Mouse (Mus musculus) hindbrain, embryonic 14.5 days (tissue): ENCODE measurements at regions not wholly inside any gene's neighbourhood (a gene's known extent, or its start where the extent isn't known, plus 50 kb on each side); places are given as distances from the start of the nearest gene placed in this dataset.

Experiments
- ATAC-seq: fragments of 200-750 bp; cut with Nextera tagmentation; 2 replicates; pipeline ENCODE4 v1.8.0; 2017; ENCODE audit warnings: moderate number of reproducible peaks, mild to moderate bottlenecking, moderate TSS enrichment, moderate library complexity; ENCODE audit not compliant: low FRiP score
- DNase-seq: peaks from one replicate; pipeline ENCODE4 v3.0.0-alpha.2; 2015; ENCODE audit warnings: low spot score
- H3K27ac ChIP-seq: fragments of 300-500 bp; sonication (generic); 2 replicates; pipeline ENCODE4 v1.5.1; 2014; ENCODE audit warnings: mild to moderate bottlenecking, moderate library complexity
- H3K27me3 ChIP-seq: fragments of 300-500 bp; sonication (generic); 2 replicates; pipeline ENCODE4 v1.6.1; 2014; ENCODE audit warnings: mild to moderate bottlenecking, low read length, mixed read lengths; ENCODE audit not compliant: control insufficient read depth, insufficient read depth
- H3K36me3 ChIP-seq: fragments of 300-500 bp; sonication (generic); replicated peaks from 2 replicates; pipeline ENCODE4 v1.6.1; 2014; ENCODE audit not compliant: control insufficient read depth, insufficient read depth
- H3K4me1 ChIP-seq: fragments of 300-500 bp; sonication (generic); replicated peaks from 2 replicates; pipeline ENCODE4 v1.6.1; 2014; ENCODE audit warnings: antibody characterized with exemption, low read length, mixed read lengths; ENCODE audit not compliant: control insufficient read depth, insufficient read depth
- H3K4me2 ChIP-seq: fragments of 300-500 bp; sonication (generic); replicated peaks from 2 replicates; pipeline ENCODE4 v1.6.1; 2014; ENCODE audit warnings: mild to moderate bottlenecking, moderate library complexity
- H3K4me3 ChIP-seq: fragments of 300-500 bp; sonication (generic); replicated peaks from 2 replicates; pipeline ENCODE4 v1.5.1; 2014; ENCODE audit warnings: mild to moderate bottlenecking, low read length
- H3K9ac ChIP-seq: fragments of 300-500 bp; sonication (generic); 2 replicates; pipeline ENCODE4 v1.6.1; 2014
- H3K9me3 ChIP-seq: fragments of 300-500 bp; sonication (generic); 2 replicates; pipeline ENCODE4 v1.6.1; 2016; ENCODE audit warnings: low read length; ENCODE audit not compliant: control insufficient read depth
- WGBS: fragments of 180-500 bp; shearing (Covaris S2); extraction: QIAGEN DNeasy Blood & Tissue Kit; methylation state at CpG from one replicate; pipeline ENCODE4 v1.1.7; 2014; 5-methylcytosine and 5-hydroxymethylcytosine counted together

- no peaks in the 10 kb centered on the region for H3K27me3 ChIP-seq
- ATAC-seq, result no peak
- no peaks in the 10 kb centered on the region for H3K4me1 ChIP-seq
- H3K27ac ChIP-seq, result no peak overlapping the region
- 72% methylated on average over 9 of the region's 9 CpGs for WGBS
- DNase-seq, result no peak
- H3K9ac ChIP-seq, result no peak overlapping the region
- no peaks in the 10 kb centered on the region for H3K9me3 ChIP-seq
- H3K4me2 ChIP-seq, result no peak overlapping the region
- no peak overlapping the region for H3K4me3 ChIP-seq
- H3K36me3 ChIP-seq, result no peaks in the 10 kb centered on the region
Measured at GRCm38 (mm10) chr17:88306325-88306724, 134.2 kb upstream of the Foxn2 start.

GRCm38 (mm10) chr17:88307082-88307481 is 133.4 kb upstream of the Foxn2 start:
- H3K27ac ChIP-seq, result no peak overlapping the region
- H3K9me3 ChIP-seq, result no peaks in the 10 kb centered on the region
- H3K27me3 ChIP-seq, result no peaks in the 10 kb centered on the region
- no peak overlapping the region for H3K4me2 ChIP-seq
- H3K36me3 ChIP-seq, result no peaks in the 10 kb centered on the region
- no peak overlapping the region for H3K4me3 ChIP-seq
- H3K9ac ChIP-seq, result no peak overlapping the region
- 52% methylated on average over 4 of the region's 4 CpGs for WGBS
- ATAC-seq, result no peak
- H3K4me1 ChIP-seq, result no peaks in the 10 kb centered on the region
- DNase-seq, result no peak

- Histone ChIP-seq H3K27ac (no peak overlapping the region), H3K9me3 (0 out of 2 replicates have a peak, but pooled peaks cover under 1% of the 10 kb centered on the region), H3K4me2 (no peak overlapping the region), H3K4me1 (no peaks in the 10 kb centered on the region), H3K36me3 (no peaks in the 10 kb centered on the region), H3K9ac (no peak overlapping the region), H3K4me3 (no peak overlapping the region), H3K27me3 (no peaks in the 10 kb centered on the region)
- DNase-seq (no peak), ATAC-seq (no peak)
- 93% methylated on average over 9 of the region's 9 CpGs for WGBS
Measured at GRCm38 (mm10) chr17:88307826-88308225, 132.7 kb upstream of the Foxn2 start.

GRCm38 (mm10) chr17:88312876-88313275 is 127.6 kb upstream of the Foxn2 start:
- Histone ChIP-seq H3K4me3 (no peak overlapping the region), H3K9me3 (0 out of 2 replicates have a peak, but pooled peaks cover 2% of the 10 kb centered on the region), H3K36me3 (no peaks in the 10 kb centered on the region), H3K27ac (no peak overlapping the region), H3K9ac (no peak overlapping the region), H3K4me2 (no peak overlapping the region), H3K4me1 (no peaks in the 10 kb centered on the region), H3K27me3 (no peaks in the 10 kb centered on the region)
- 86% methylated on average over 2 of the region's 2 CpGs for WGBS
- DNase-seq (no peak), ATAC-seq (no peak)

GRCm38 (mm10) chr17:88316213-88316967 is 124.1 kb upstream of the Foxn2 start:
- ATAC-seq, result peak; percentile 87
- no peak overlapping the region for H3K4me3 ChIP-seq
- H3K4me1 ChIP-seq, result no peaks in the 10 kb centered on the region
- H3K27me3 ChIP-seq, result no peaks in the 10 kb centered on the region
- H3K9ac ChIP-seq, result no peak overlapping the region
- 52% methylated on average over 15 of the region's 15 CpGs for WGBS
- peak; percentile 37 for DNase-seq
- H3K4me2 ChIP-seq, result no peak overlapping the region
- H3K36me3 ChIP-seq, result no peaks in the 10 kb centered on the region
- H3K9me3 ChIP-seq, result 0 out of 2 replicates have a peak, but pooled peaks cover 2% of the 10 kb centered on the region
- H3K27ac ChIP-seq, result 0 out of 2 replicates have a peak overlapping the region, but pooled peaks have one; percentile 36

- no peak overlapping the region for H3K27ac ChIP-seq
- H3K36me3 ChIP-seq, result no peaks in the 10 kb centered on the region
- H3K9ac ChIP-seq, result no peak overlapping the region
- H3K4me1 ChIP-seq, result no peaks in the 10 kb centered on the region
- H3K4me3 ChIP-seq, result no peak overlapping the region
- no peak overlapping the region for H3K4me2 ChIP-seq
- peaks cover 5% of the 10 kb centered on the region for H3K27me3 ChIP-seq
- 0 out of 2 replicates have a peak, but pooled peaks cover 2% of the 10 kb centered on the region for H3K9me3 ChIP-seq
- no peak for ATAC-seq
- DNase-seq, result no peak
- WGBS, result 73% methylated on average over 5 of the region's 5 CpGs
Measured at GRCm38 (mm10) chr17:88317311-88317710, 123.2 kb upstream of the Foxn2 start.

GRCm38 (mm10) chr17:88317806-88318205 is 122.7 kb upstream of the Foxn2 start:
- no peaks in the 10 kb centered on the region for H3K36me3 ChIP-seq
- no peak overlapping the region for H3K27ac ChIP-seq
- H3K27me3 ChIP-seq, result peaks cover 10% of the 10 kb centered on the region
- WGBS, result 89% methylated on average over 7 of the region's 7 CpGs
- ATAC-seq, result no peak
- H3K4me2 ChIP-seq, result no peak overlapping the region
- no peak for DNase-seq
- no peak overlapping the region for H3K9ac ChIP-seq
- 0 out of 2 replicates have a peak, but pooled peaks cover 2% of the 10 kb centered on the region for H3K9me3 ChIP-seq
- H3K4me1 ChIP-seq, result no peaks in the 10 kb centered on the region
- no peak overlapping the region for H3K4me3 ChIP-seq

- Histone ChIP-seq H3K4me2 (no peak overlapping the region), H3K36me3 (no peaks in the 10 kb centered on the region), H3K9ac (no peak overlapping the region), H3K27me3 (peaks cover 12% of the 10 kb centered on the region), H3K4me3 (no peak overlapping the region), H3K9me3 (no peaks in the 10 kb centered on the region), H3K27ac (no peak overlapping the region), H3K4me1 (no peaks in the 10 kb centered on the region)
- DNase-seq (no peak), ATAC-seq (no peak)
- 76% methylated on average over 16 of the region's 16 CpGs for WGBS
Measured at GRCm38 (mm10) chr17:88318207-88318791, 122.2 kb upstream of the Foxn2 start.

GRCm38 (mm10) chr17:88318936-88319335 is 121.6 kb upstream of the Foxn2 start:
- no peak for DNase-seq
- Histone ChIP-seq H3K4me1 (no peaks in the 10 kb centered on the region), H3K27me3 (peaks cover 18% of the 10 kb centered on the region)

More at GRCm38 (mm10) chr17:88318936-88319335, 121.6 kb upstream of the Foxn2 start:
- Histone ChIP-seq H3K4me3 (no peak overlapping the region), H3K27ac (no peak overlapping the region), H3K4me2 (no peak overlapping the region), H3K9ac (no peak overlapping the region), H3K36me3 (no peaks in the 10 kb centered on the region), H3K9me3 (no peaks in the 10 kb centered on the region)
- WGBS, result 70% methylated on average over 5 of the region's 5 CpGs
- no peak for ATAC-seq
